ENCODE assay signal across 8 mouse cellular contexts in the genomic region with DNA sequence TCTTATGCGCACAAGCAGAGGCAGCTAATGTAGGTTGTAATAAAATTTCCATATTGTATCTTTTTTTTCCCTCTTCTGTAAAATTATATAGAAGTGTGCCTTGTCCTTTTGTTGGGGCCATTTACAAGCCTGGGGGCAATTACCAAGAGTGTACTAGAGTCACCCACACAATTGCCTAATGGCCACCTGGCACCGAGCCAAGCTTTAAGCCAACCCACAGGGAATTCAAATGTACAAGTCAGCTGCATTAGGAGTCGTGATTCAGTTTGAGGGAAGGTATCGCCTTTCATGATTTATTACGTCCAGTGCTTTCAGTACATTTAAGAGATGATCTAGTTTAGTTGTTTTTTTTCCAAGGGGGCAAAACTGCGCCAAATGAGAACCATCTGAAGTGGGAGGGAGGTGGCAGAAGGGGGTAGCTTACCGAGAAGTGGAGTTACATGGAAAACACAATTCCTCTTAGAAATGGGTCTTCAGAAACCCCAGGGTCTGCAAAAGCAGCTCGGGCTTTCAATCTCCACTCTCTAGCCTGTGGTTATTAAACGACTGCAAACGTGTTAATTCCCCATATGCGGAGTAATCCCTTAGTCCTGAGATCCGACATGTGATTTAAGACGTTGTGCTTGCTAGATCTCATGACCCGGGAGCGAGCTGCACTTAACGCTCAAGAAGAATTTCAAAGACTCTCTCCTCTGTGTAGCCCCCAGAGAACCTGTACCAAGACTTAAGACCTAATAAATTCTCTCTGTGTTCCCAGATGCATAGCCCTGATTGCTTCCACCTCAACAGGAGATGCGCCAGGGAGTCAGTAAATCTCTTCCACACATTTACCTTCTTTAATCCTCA.
A peak's percentile ranks its signal among the peaks of the same experiment; 100 is the strongest.
DNase-seq lines count a peak whose midpoint lies in the region; ATAC-seq lines count a peak whose summit lies in the region.
"Had no signal": no experiment of that assay in that cellular context is flagged by ENCODE, and none has a peak within 500 bp of the region (broad histone marks: within the 10 kb centered on the region; RNA-seq: fewer than 3 reads in every experiment).

No protein-coding gene starts in this region.

- peak; percentile 86 for ATAC-seq in hindbrain, embryonic 11.5 days (ENCODE audit: low FRiP score)
- ATAC-seq in neural tube, embryonic 14.5 days (ENCODE audit: low read depth): peak; percentile 83

- DNase-seq in lung, adult 18-20 months: peak; percentile 19 to 25
- no peak for DNase-seq in lung, postnatal 4 days
- peak; percentile 66 for DNase-seq in embryo, embryonic 11.5 days (ENCODE audit: low read depth, low spot score)
- peak; percentile 67 for DNase-seq in hindbrain, embryonic 11.5 days (ENCODE audit: low spot score)
- no peak for DNase-seq in thymus, postnatal 36 days
- no peak for DNase-seq in gastrocnemius, adult 18-20 months (ENCODE audit: low spot score)
- DNase-seq: gastrocnemius, postnatal 14 days had no signal

- H3K4me3 ChIP-seq in hindbrain, embryonic 11.5 days (ENCODE audit: low read depth, low read length): no peak overlapping the region
- H3K4me3 ChIP-seq in neural tube, embryonic 14.5 days (ENCODE audit: low read depth, low read length): no peak overlapping the region

- no peaks in the 10 kb centered on the region for H3K4me1 ChIP-seq in hindbrain, embryonic 11.5 days (replicated peaks; ENCODE audit: control insufficient read depth, insufficient read depth, low read length)
- H3K4me1 ChIP-seq in neural tube, embryonic 14.5 days (ENCODE audit: control insufficient read depth, insufficient read depth, low read length): no peaks in the 10 kb centered on the region

- H3K9ac ChIP-seq in hindbrain, embryonic 11.5 days (ENCODE audit: low read depth, low read length): no peak overlapping the region
- H3K9ac ChIP-seq in neural tube, embryonic 14.5 days (replicated peaks; ENCODE audit: low read depth, low read length): no peak overlapping the region

- no peak overlapping the region for H3K27ac ChIP-seq in hindbrain, embryonic 11.5 days (ENCODE audit: low read depth, low read length)
- no peak overlapping the region for H3K27ac ChIP-seq in neural tube, embryonic 14.5 days (ENCODE audit: low read depth, low read length)

- H3K9me3 ChIP-seq in hindbrain, embryonic 11.5 days (ENCODE audit: control insufficient read depth, low read length): no peaks in the 10 kb centered on the region
- H3K9me3 ChIP-seq in neural tube, embryonic 14.5 days (ENCODE audit: control insufficient read depth, low read length): no peaks in the 10 kb centered on the region

- 66% methylated on average over 17 of the region's 17 CpGs for WGBS in hindbrain, embryonic 11.5 days
- WGBS in neural tube, embryonic 14.5 days: 19% methylated on average over 17 of the region's 17 CpGs

- H3K36me3 ChIP-seq in hindbrain, embryonic 11.5 days (ENCODE audit: control insufficient read depth, insufficient read depth, low read length): no peaks in the 10 kb centered on the region
- no peaks in the 10 kb centered on the region for H3K36me3 ChIP-seq in neural tube, embryonic 14.5 days (ENCODE audit: control insufficient read depth, insufficient read depth, low read length)

- no peak overlapping the region for H3K4me2 ChIP-seq in hindbrain, embryonic 11.5 days (replicated peaks; ENCODE audit: low read depth, low read length)
- H3K4me2 ChIP-seq in neural tube, embryonic 14.5 days (ENCODE audit: low read depth, low read length): no peak overlapping the region

- H3K27me3 ChIP-seq in hindbrain, embryonic 11.5 days (ENCODE audit: control insufficient read depth, insufficient read depth, low read length): no peaks in the 10 kb centered on the region
- no peaks in the 10 kb centered on the region for H3K27me3 ChIP-seq in neural tube, embryonic 14.5 days (ENCODE audit: control insufficient read depth, insufficient read depth, low read length)

Comparison
In these comparisons a context has a peak if more than half of its experiments do, and no peak if none do; other contexts are left out.
1. DNase-seq: peak in lung, adult 18-20 months (2 of 2), embryo, embryonic 11.5 days (single experiment) and hindbrain, embryonic 11.5 days (single experiment); none in lung, postnatal 4 days (0 of 2), thymus, postnatal 36 days (0 of 2) and gastrocnemius, adult 18-20 months (single experiment).